Mouse (Mus musculus) hindbrain, embryonic 10.5 days (tissue): ENCODE results near the gene Tgfbr1. TPM values are rescaled to one million over a fixed set of nuclear protein-coding genes. Genes with fewer than 3 reads are reported as not detected.

Source experiments
- DNase-seq: peaks from one replicate; pipeline ENCODE4 v3.0.0-alpha.2; 2017; ENCODE audit warnings: low spot score
- H3K27ac ChIP-seq: fragments of 300-500 bp; sonication (generic); 2 replicates; pipeline ENCODE4 v1.5.1; 2016; ENCODE audit warnings: mild to moderate bottlenecking, moderate library complexity
- H3K27me3 ChIP-seq: fragments of 300-500 bp; sonication (generic); 2 replicates; pipeline ENCODE4 v1.6.1; 2016; ENCODE audit warnings: mild to moderate bottlenecking; ENCODE audit not compliant: poor library complexity, insufficient read depth, severe bottlenecking
- H3K36me3 ChIP-seq: fragments of 300-500 bp; sonication (generic); 2 replicates; pipeline ENCODE4 v1.6.1; 2016; ENCODE audit warnings: mild to moderate bottlenecking, moderate library complexity
- H3K4me1 ChIP-seq: fragments of 300-500 bp; sonication (generic); replicated peaks from 2 replicates; pipeline ENCODE4 v1.6.1; 2016; ENCODE audit warnings: mild to moderate bottlenecking
- H3K4me3 ChIP-seq: fragments of 300-500 bp; sonication (generic); 2 replicates; pipeline ENCODE4 v1.5.1; 2016; ENCODE audit warnings: mild to moderate bottlenecking, moderate library complexity
- H3K9me3 ChIP-seq: fragments of 300-500 bp; sonication (generic); 2 replicates; pipeline ENCODE4 v1.6.1; 2016; ENCODE audit warnings: mild to moderate bottlenecking, moderate library complexity
- WGBS: fragments of 180-500 bp; shearing (Covaris S2); methylation state at CpG from one replicate; pipeline ENCODE4 v1.1.7; 2016; 5-methylcytosine and 5-hydroxymethylcytosine counted together
- polyA plus RNA-seq: library from polyadenylated mRNA; unstranded; fragments of >200 nt; fragmentation: Nextera tagmentation; extraction: Ambion mirVana; gene quantifications from 2 replicates; pipeline ENCODE4 v1.2.1, GENCODE M21; 2016

The Tgfbr1 gene
- polyA plus RNA-seq: 85.8 and 92.0 TPM in 2 replicates

GRCm38 (mm10) chr4:47352803-47353388 lies at the start of gene Tgfbr1:
Gene Tgfbr1, plus strand, starts transcription at chr4:47353222.
- Histone ChIP-seq H3K4me1 (peaks cover 47% of the 10 kb centered on the region), H3K4me3 (peak within 1 kb of the TSS; percentile 93), H3K27ac (peak within 1 kb of the TSS; percentile 99), H3K27me3 (peaks cover 21% of the 10 kb centered on the region), H3K36me3 (no peaks in the 10 kb centered on the region), H3K9me3 (no peaks in the 10 kb centered on the region)
- peak; percentile 99 for DNase-seq
- under 1% methylated on average over 65 of the region's 65 CpGs for WGBS

DNA sequence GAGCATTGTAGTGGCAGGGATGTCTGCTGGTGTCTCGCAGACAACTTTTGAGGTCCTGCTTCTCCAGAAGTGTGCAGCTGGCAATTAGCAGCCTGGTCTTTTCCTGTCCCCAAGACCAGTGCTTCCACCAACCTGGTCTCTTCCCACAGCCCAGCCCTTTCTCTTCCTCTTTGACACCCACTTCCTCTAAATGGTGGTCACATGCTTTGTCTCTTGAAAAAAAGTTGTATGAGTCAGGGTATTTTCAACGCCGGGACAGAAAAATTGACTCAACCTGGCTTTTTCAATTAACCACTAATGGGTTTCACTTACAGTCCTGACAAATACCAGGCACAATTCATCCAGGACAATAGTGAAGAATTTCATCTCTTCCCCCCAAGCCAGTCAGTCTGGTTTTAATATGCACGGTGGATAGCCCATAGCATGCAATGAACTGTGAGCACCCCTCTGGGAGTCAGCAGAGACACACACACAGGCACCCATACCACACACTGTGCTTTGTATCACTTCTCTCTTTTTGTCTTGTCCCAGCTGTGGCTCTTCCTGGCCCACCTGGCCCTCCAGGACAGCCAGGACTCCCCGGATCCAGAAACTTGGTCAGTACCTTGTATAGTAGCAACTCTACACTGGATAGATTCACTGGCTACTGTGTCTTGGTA lies 49.6 kb upstream of the Tgfbr1 start:
- H3K36me3 ChIP-seq: no peaks in the 10 kb centered on the region
- H3K27me3 ChIP-seq: no peaks in the 10 kb centered on the region
- WGBS: 79% methylated on average over 5 of the region's 5 CpGs
- no peak overlapping the region; the same call in 1 of the 2 replicates for H3K27ac ChIP-seq
- peaks cover 4% of the 10 kb centered on the region; the same call in 1 of the 2 replicates for H3K4me1 ChIP-seq
- DNase-seq: no peak
- H3K4me3 ChIP-seq: no peak overlapping the region
- H3K9me3 ChIP-seq: peaks cover 10% of the 10 kb centered on the region; the same call in 1 of the 2 replicates

DNA sequence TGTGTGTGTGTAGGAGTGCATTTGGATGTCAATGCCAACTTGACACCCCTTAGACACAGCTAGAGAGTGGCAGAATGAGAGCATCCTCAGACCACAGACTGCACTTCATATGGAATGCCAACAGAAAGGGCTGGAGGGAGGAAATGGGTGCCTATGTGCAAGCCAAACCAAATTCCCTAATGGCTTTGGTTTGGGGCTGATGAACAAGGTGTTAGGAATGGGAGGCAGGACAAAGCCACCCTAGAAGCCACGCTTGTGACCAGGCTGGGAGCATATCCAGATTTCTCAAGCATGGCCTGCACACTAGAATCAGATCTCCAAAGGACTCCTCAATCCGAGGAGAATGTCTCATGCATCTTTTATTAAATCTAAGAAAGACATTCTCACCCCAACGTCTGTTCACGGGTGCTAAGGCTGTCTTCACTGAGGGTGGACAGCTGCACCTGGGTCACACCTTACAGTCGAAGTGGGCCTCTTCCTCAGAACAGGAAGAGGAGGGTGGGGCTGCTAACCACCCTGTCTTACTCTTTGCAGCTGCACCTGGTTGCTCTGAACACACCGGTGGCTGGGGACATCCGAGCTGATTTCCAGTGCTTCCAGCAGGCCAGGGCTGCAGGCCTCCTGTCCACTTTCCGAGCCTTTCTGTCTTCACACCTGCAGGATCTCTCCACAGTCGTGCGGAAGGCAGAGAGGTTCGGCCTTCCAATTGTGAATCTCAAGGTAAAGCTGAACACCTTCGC lies 43.0 kb upstream of the Tgfbr1 start:
- Histone ChIP-seq H3K27me3 (no peaks in the 10 kb centered on the region), H3K36me3 (no peaks in the 10 kb centered on the region), H3K27ac (no peak overlapping the region), H3K4me1 (0 out of 2 replicates have a peak, but pooled peaks cover 3% of the 10 kb centered on the region), H3K4me3 (no peak overlapping the region), H3K9me3 (no peaks in the 10 kb centered on the region)
- no peak for DNase-seq
- WGBS: 91% methylated on average over 12 of the region's 12 CpGs

- H3K27ac ChIP-seq: no peak overlapping the region
- no peaks in the 10 kb centered on the region for H3K27me3 ChIP-seq
- H3K9me3 ChIP-seq: no peaks in the 10 kb centered on the region
- H3K4me3 ChIP-seq: no peak overlapping the region
- 77% methylated on average over 6 of the region's 6 CpGs for WGBS
- H3K4me1 ChIP-seq: 0 out of 2 replicates have a peak, but pooled peaks cover 3% of the 10 kb centered on the region
- DNase-seq: no peak
- H3K36me3 ChIP-seq: no peaks in the 10 kb centered on the region
Measured at GRCm38 (mm10) chr4:47310812-47311211, 42.2 kb upstream of the Tgfbr1 start.

- H3K36me3 ChIP-seq: no peaks in the 10 kb centered on the region
- H3K4me1 ChIP-seq: 0 out of 2 replicates have a peak, but pooled peaks cover 3% of the 10 kb centered on the region
- no peak for DNase-seq
- H3K27me3 ChIP-seq: no peaks in the 10 kb centered on the region
- H3K27ac ChIP-seq: no peak overlapping the region
- H3K4me3 ChIP-seq: no peak overlapping the region
- H3K9me3 ChIP-seq: no peaks in the 10 kb centered on the region
- WGBS: 95% methylated on average over 6 of the region's 6 CpGs
Measured at GRCm38 (mm10) chr4:47311467-47311866, 41.6 kb upstream of the Tgfbr1 start.

DNA sequence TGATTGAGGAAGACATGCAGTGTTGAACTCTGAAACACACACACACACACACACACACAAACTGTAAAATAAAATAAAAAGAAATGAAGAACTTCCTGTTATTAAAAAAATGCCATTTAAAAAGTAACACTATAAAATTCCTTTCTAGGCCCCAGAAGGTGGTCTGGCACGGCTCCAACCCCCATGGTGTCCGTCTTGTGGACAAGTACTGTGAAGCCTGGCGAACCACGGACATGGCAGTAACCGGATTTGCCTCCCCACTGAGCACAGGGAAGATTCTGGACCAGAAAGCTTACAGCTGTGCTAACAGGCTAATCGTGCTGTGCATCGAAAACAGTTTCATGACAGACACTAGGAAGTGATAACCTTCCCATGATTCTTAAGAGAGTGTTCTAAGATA lies 41.1 kb upstream of the Tgfbr1 start:
- no peak overlapping the region for H3K4me3 ChIP-seq
- WGBS: 80% methylated on average over 7 of the region's 7 CpGs
- DNase-seq: no peak
- no peaks in the 10 kb centered on the region for H3K27me3 ChIP-seq
- H3K36me3 ChIP-seq: no peaks in the 10 kb centered on the region
- H3K4me1 ChIP-seq: 0 out of 2 replicates have a peak, but pooled peaks cover 3% of the 10 kb centered on the region
- H3K27ac ChIP-seq: no peak overlapping the region
- H3K9me3 ChIP-seq: no peaks in the 10 kb centered on the region

DNA sequence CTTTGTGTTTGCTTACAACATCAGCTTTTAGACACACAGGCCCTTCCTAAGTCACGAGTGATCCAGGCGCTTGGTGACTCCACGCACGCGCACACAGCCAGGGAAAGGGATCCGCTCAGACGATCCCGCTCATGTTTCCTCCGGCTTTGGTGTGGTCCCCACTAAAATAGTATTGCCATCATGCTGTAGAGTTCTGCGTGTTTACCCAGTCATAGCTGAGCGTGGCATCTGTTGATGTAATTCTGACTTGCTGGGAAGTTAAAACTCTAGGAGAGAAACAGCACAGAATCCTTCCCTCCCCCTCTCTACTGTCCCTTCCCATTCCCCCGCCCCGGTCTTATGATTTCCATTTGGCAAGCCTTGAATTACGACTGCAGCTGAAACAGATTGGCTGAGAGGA lies 40.3 kb upstream of the Tgfbr1 start:
- H3K36me3 ChIP-seq: no peaks in the 10 kb centered on the region
- DNase-seq: no peak

DNA sequence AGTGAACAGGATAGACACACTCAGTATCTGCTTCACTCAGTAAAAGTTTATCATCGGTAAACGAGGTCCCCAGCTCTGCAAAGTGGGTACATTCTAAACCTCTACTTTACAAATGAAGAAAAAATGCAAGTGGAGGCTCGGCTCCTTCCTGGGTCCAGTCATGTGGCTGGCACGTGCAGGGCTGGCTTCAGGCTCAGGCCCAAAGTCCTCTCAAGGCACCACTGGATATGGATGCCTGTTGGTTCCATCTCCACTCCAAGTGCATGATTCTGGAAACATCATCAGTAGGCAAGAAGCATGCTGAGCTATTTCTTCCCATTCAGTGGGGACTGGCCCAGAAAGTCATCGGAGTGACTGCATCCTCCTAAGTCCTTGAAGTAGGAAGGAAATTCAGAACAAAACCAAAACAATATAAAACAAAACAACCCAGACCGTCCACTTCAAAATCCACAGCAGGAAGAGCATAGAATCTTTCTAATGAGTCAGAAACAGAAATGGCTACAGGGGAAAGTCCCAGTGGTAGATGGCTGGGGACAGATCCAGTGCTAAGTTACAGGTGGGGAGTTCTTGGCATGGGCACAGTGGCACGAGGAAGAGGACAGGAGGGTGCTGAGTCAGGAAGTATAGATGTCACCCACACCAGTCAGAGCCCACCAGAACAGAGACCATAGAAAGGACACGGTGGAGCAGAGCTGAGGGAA lies 39.2 kb upstream of the Tgfbr1 start:
- no peaks in the 10 kb centered on the region for H3K27me3 ChIP-seq
- H3K27ac ChIP-seq: no peak overlapping the region
- 88% methylated on average over 8 of the region's 8 CpGs for WGBS
- DNase-seq: no peak
- H3K9me3 ChIP-seq: no peaks in the 10 kb centered on the region
- no peak overlapping the region for H3K4me3 ChIP-seq
- no peaks in the 10 kb centered on the region for H3K36me3 ChIP-seq
- H3K4me1 ChIP-seq: 0 out of 2 replicates have a peak, but pooled peaks cover 3% of the 10 kb centered on the region

More for the DNA sequence above, 40.3 kb upstream of the Tgfbr1 start:
- no peaks in the 10 kb centered on the region for H3K27me3 ChIP-seq
- WGBS: 87% methylated on average over 14 of the region's 14 CpGs
- H3K9me3 ChIP-seq: no peaks in the 10 kb centered on the region
- H3K4me3 ChIP-seq: no peak overlapping the region
- H3K4me1 ChIP-seq: 0 out of 2 replicates have a peak, but pooled peaks cover 3% of the 10 kb centered on the region
- no peak overlapping the region for H3K27ac ChIP-seq

DNA sequence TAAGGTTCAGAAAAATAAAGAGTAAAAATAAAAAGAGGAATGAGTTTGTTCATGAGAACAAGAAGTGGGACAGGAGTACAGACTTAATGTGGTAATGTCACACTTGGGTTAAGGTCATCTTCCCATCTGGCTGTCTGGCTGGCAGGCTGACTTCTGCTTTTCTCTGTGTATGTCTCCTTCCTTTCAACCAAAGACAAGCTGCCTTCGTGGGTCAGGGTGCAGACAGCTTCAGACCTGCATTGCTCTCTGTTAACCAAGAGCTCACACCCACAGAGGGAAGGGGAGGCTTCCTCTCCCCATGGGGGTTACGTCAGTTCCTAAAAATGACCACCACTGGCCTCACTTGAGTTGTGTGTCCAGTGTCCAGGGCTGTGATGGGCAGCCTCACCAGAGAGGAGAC lies 37.6 kb upstream of the Tgfbr1 start:
- Histone ChIP-seq H3K27me3 (no peaks in the 10 kb centered on the region), H3K4me1 (0 out of 2 replicates have a peak, but pooled peaks cover 3% of the 10 kb centered on the region), H3K27ac (no peak overlapping the region), H3K36me3 (no peaks in the 10 kb centered on the region), H3K4me3 (no peak overlapping the region), H3K9me3 (no peaks in the 10 kb centered on the region)
- WGBS: 72% methylated on average over 2 of the region's 2 CpGs
- no peak for DNase-seq

GRCm38 (mm10) chr4:47316432-47316831 lies 36.6 kb upstream of the Tgfbr1 start:
- WGBS: 84% methylated on average over 6 of the region's 6 CpGs

DNA sequence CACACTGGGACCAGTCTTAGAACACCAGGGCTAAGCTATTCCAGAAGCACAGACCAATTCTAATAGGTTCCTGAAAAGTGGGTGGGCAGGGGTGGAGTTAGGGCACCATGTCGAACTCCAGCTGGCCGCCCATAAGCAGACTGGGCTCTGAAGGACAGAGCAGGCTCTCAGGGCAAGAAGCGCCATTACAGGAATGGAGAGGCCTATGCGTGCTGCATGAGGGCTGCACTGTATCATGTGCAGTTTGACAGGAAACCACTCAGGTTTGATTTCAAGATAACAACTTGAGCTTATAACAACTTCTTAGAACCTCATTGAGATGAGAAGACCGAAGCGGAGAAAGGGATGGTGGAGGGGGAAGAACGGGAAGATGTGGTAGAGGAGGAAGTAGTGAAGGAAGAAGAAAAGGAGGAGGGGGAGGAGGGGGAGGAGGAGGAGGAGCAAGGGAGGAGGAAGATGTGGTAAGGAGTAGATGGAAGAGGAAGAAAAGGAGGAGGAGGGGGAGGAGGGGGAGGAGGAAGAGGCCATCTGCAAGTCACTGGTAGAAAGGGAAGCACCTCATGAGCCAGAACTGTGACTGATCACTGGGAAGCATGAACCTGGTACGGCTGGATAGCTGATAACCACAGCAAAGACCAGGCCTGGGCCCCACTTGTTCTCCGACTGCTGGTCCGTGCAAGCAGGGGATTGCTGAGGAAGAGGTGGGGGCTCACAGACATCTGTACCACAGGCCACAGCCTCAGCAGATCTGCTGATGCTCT lies 33.3 kb upstream of the Tgfbr1 start:
- Histone ChIP-seq H3K4me1 (no peaks in the 10 kb centered on the region), H3K4me3 (no peak overlapping the region), H3K27ac (no peak overlapping the region), H3K9me3 (no peaks in the 10 kb centered on the region), H3K36me3 (no peaks in the 10 kb centered on the region), H3K27me3 (no peaks in the 10 kb centered on the region)
- DNase-seq: no peak
- WGBS: 88% methylated on average over 10 of the region's 10 CpGs

More at GRCm38 (mm10) chr4:47316432-47316831, 36.6 kb upstream of the Tgfbr1 start:
- no peak for DNase-seq
- Histone ChIP-seq H3K4me1 (0 out of 2 replicates have a peak, but pooled peaks cover 3% of the 10 kb centered on the region), H3K27ac (no peak overlapping the region), H3K36me3 (no peaks in the 10 kb centered on the region), H3K9me3 (no peaks in the 10 kb centered on the region), H3K4me3 (no peak overlapping the region), H3K27me3 (no peaks in the 10 kb centered on the region)

DNA sequence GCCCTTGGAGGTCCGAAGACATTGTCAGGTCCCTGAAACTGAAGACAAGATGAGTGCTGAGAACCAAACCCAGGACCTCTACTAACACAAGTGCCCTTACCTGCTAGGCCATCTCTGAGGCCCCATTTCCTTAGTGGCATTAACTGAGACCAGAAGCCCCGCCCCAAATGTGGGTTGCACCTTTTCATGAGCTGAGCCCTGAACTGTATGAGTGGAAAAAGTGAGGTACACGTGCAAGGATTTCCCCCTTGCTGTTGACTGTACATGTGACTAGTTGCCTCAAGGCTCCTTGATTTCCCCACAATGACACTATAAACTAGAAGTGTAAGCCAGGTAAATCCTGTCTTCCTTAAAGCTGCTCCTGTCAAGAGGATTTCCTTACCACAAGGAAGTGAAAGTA lies 30.7 kb upstream of the Tgfbr1 start:
- Histone ChIP-seq H3K4me3 (no peak overlapping the region), H3K27ac (no peak overlapping the region), H3K4me1 (no peaks in the 10 kb centered on the region), H3K27me3 (no peaks in the 10 kb centered on the region), H3K36me3 (no peaks in the 10 kb centered on the region), H3K9me3 (no peaks in the 10 kb centered on the region)
- WGBS: 79% methylated on average over 3 of the region's 3 CpGs
- no peak for DNase-seq
